Mouse (Mus musculus): ENCODE measurements around the gene Dgki.

- TF ChIP-seq POLR2A (IDR thresholded peaks at IDR 0.05; ENCODE audit: control insufficient read depth in 1 of 2, insufficient read depth in 1 of 2, low read depth in 1 of 2, low read length in 2 of 2, poor library complexity in 1 of 2) (no peak), CTCF (IDR thresholded peaks at IDR 0.05 in 2 of 3, conservative IDR thresholded peaks at IDR 0.05 in 1 of 3; ENCODE audit: control insufficient read depth in 1 of 3, insufficient read depth in 1 of 3, low read depth in 2 of 3, low read length in 3 of 3, poor library complexity in 1 of 3, severe bottlenecking in 1 of 3) (no peak), USF1 (IDR thresholded peaks at IDR 0.05; ENCODE audit: low read depth, low read length) (no peak)
These were observed 455.7 kb downstream of the Dgki start for GRCm38 (mm10) chr6:36844258-36844657.
